Mouse (Mus musculus): Measurements from ENCODE around the gene Pou3f1.

The Pou3f1 gene

GRCm38 (mm10) chr4:124656518-124656853 is at the start of gene Pou3f1:
Gene Pou3f1 (plus strand): TSS chr4:124656807.
- DNase-seq, result no peak

DNA sequence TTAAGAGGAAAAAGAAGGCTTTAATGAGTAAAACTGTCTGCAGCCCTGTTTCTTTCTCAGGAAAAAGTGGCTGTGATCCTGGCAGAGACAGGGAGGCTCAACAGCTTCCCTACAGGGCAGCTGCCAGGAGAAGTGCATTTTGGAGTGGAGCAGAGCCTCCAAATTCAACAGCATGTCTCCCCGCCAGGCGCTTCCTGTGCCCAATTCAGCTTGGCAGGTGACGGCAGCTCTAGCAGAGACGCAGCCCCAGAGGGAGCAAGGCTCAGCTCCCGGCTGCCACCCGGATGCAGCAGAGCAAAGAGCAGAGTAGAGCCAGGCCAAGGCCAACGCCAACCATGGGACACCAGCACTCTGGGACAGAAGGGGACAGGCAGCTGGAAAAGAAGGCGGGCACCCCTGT is 49.4 kb upstream of the Pou3f1 start:
- DNase-seq, result no peak

- no peak for DNase-seq
Observed at GRCm38 (mm10) chr4:124610066-124610465, 46.5 kb upstream of the Pou3f1 start.

GRCm38 (mm10) chr4:124610703-124611102 is 45.9 kb upstream of the Pou3f1 start, which contains the start of gene 3100002H09Rik:
Gene 3100002H09Rik (minus strand): TSS chr4:124610803.
- no peak for DNase-seq

- DNase-seq, result no peak
Observed at GRCm38 (mm10) chr4:124611768-124612167, 44.8 kb upstream of the Pou3f1 start.

- DNase-seq, result no peak
Observed at GRCm38 (mm10) chr4:124614189-124614588, 42.4 kb upstream of the Pou3f1 start.

- DNase-seq, result no peak
Observed at GRCm38 (mm10) chr4:124615406-124615960, 41.1 kb upstream of the Pou3f1 start.

DNA sequence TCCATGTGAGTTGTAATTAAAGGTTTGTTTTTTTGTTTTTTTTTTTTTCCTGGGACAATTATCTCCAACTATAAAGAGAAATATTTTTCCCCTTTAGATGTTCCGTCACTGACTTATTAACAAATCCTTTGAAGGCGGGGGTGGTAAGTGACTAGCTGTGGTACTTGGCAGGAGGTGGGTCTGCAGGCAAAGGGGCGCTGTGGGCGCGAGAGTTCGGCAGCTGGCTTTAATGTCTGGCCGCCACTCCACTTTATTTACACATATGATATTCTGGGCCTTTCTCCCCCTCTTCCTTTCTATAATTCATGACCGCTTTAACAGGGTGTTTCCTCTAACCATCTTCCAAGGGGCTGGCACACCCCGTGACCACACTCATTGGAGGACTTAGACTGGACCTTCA is 40.6 kb upstream of the Pou3f1 start:
- DNase-seq, result no peak

DNA sequence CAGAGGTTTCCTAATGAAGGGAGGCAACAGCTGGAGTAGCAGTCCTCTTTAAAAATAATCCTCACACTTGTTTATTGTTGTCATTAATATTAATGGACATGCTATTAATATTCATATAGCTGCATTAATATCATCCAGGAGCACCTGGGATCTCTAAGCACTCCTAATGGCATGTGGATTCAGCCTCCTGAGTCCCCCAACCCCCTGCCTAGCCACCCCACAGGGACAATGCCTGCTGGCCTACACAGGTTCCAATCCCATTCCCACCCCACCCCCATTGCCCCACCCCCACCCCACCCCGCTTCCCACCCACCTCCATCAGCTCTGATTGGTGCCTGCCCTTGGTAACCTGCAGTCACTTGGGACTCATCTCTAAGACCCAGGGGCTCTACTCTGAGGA is 40.0 kb upstream of the Pou3f1 start:
- no peak for DNase-seq

- no peak for DNase-seq
Observed at GRCm38 (mm10) chr4:124618599-124618998, 38.0 kb upstream of the Pou3f1 start.

DNA sequence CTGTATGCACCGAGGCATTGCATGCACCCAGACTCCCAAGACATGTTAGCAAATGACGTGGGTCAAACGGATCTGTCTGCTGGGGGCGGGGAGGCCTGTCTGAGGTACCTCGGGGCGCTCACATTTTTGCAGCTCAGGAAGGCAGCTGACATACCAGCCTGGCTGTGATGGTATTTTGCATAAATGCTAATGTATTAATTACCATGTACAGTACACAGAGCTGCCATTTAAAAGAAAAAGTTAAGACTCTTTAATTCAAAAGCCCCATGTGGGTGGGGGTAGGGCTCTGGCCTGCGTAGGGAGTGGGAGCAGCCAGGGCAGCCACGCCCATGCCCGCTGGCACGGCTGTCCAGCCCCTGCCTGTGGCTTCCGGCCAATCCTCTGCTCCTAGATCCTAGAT is 35.2 kb upstream of the Pou3f1 start:
- DNase-seq, result no peak

- no peak for DNase-seq
Observed at GRCm38 (mm10) chr4:124622566-124622965, 34.0 kb upstream of the Pou3f1 start.

DNA sequence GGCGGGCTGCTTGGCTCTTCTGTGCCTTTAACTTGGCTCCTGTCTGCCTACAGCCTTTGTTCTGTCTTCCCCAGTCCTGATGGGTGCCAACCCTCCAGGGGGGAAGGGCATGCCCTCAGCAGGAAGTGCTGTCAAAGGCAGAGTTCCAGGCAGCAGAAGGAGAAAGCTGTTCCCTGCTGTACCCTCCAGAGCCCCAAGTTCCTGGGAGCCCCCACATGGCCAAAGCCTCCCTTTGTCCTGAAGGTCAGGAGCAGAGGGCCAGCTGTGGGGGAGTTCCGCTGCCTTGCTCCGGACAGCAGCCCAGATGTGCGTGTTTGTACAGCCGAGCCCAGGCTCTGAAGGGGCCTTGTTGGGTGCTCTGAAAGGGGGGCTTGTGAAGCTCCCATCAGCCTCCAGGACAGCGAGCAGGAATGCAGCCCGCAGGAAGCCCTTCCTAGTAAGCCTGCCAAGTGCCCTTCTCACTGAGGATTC is 32.5 kb upstream of the Pou3f1 start:
- DNase-seq, result peak; percentile 13

DNA sequence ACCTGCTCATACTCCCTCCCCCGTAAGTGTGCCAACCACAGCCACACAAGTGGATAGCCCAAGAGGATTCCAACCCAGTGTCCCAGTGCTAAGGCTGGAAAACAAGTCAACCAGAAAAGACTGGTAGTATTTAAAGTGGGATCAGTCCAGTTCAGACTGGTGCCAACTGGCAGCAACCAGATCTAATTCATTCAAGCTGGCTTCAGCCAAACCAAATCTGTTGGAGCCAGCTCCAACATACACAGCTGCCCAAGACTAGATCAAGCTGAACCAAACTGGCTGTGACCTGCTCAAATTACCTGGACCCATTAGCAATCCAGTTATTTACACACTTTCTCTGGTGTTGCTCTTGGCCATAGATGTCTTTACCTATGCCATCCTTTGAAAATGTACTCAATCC is 29.8 kb upstream of the Pou3f1 start:
- no peak for DNase-seq

GRCm38 (mm10) chr4:124631456-124631855 is 25.2 kb upstream of the Pou3f1 start:
- DNase-seq, result no peak

- no peak for DNase-seq
Observed at GRCm38 (mm10) chr4:124632856-124633255, 23.8 kb upstream of the Pou3f1 start.

DNA sequence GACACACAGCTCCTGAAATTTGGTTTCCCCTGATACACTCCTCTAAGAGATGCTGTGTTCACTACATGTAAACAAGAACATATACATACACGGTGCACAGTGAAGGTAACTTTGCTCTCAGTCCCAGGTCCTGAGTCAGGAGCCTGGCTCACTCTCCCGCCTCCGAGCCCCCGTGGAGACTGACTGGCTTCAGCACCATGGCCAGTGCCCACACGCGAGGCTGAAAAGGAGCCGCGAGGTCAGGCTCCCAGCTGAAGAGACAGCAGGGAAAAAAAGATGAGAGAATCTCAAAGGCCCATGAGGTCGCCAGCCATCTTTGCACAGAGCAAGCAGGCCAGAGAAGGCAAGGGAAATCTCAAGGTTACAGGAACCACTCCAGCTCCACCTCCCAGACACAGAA is 23.3 kb upstream of the Pou3f1 start:
- DNase-seq, result peak; percentile 82

DNA sequence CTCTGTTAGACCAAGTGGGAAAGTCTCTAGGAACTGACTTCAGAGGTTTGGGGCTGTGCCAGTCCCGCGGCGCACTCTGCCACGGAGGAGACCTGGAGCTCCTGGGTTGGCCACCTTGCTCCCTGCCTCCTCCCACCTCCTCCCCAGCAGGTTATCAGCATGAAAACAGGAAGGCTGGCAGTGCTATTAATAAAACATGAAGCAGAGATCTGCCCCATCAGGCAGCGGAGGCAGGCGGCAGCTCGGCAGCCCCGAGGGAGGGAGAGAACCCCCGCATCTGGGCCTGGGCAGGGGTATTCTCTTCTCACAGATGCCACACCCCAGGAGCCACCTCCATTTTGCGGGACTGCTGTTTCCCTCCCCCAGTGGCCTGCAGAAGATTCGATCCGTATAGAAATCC is 16.9 kb upstream of the Pou3f1 start:
- no peak for DNase-seq

DNA sequence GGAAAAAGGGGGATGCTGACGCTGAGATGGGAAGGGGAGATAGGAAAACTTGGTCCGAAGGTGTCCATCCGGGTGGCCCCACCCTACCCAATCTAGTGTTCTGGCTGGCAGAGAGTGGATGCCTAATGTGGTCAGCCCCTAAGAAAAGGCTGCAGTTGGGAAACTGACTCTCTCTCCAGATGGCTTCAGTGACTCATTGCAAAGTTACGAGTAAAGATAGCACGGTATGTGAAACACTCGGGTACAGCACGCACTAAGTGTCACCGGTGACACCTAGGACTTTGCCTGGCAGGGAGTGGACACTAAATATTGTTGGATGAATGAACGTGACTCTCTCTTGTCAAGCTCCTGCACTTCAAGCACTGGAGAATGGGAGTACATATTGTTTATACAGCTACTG is 12.7 kb upstream of the Pou3f1 start:
- no peak for DNase-seq

DNA sequence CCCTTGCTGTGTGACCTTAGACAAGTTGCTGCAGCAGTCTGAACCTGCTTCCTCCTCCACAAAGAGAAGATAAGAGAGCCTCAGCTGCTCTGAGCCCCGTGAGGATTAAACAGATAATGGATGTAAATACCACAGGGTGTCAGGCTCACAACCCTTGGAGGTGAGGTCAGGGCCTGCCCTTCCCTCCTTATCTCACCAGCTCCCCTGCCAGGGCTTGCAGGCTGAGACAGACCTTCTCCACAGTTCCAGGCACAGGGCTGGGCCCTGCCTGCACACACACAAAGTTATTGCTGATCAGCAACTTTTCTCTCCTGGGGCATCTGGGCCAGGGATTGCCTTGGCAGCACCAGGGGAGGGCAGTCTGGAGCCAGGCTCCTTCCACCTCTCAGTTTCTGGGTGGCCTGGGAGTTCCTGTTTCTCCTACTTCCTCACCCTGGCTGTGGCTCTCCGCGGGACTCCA is 11.6 kb upstream of the Pou3f1 start:
- DNase-seq, result peak; percentile 23

DNA sequence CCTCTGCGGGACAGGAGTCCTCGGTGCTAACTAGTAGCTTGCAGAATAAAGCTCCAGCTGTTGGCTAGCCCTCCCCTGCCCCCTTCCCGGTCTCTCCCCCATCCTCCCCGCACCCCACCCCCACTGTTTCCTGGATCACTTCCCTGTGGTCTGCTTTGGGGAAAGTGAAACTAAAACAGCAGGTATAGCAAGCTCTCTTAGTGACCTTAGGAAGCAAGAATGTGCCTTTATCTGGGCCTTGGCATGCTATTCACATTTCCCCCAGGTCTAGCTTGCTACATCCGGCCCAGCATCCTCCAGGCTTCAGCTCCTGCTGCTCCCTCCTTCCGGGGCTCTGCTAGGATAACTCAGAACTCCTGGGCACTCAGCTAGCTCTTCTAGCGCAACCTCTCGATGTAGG is 10.0 kb upstream of the Pou3f1 start:
- DNase-seq, result peak; percentile 55

- no peak for DNase-seq
Observed at GRCm38 (mm10) chr4:124647909-124648308, 8.7 kb upstream of the Pou3f1 start.

DNA sequence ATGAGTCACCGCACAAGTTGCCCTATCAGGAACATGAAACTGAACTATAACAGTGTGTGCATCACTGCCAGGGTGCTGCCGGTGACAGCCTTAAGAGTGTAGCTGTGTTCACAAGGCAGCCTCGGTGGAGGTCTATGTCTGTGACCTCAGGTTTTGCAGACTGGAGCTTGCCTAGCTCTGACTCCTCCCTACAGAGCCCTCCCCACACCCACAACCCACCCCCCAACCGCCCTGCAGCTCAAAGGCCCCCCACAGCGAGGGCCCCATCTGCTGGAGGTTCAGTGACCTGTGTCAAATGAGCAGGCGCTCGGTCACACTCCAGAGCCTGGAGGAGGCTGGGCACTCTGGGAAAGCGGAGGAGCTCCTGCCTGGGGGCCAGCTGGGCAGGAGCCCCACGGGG is 3.7 kb upstream of the Pou3f1 start:
- peak; percentile 59 for DNase-seq

GRCm38 (mm10) chr4:124656854-124657650 is 445 bp downstream of the Pou3f1 start:
- DNase-seq, result peak; percentile 91

GRCm38 (mm10) chr4:124657781-124658180 is 1.2 kb downstream of the Pou3f1 start:
- DNase-seq, result peak; percentile 30
